Mouse (Mus musculus) left cerebral cortex, postnatal 14 days (tissue): ENCODE measurements around the gene Smad9. TPM values are rescaled to one million over a fixed set of nuclear protein-coding genes. Genes with fewer than 3 reads are reported as not detected.

Source experiments
- DNase-seq, 2 experiments: peaks; one replicate each; pipeline ENCODE4 v3.0.0; 2021 to 2022; ENCODE audit warnings: low spot score in 2 of 2, mixed read lengths in 1 of 2
- intact Hi-C: fragments of 180-260 bp; cut with DNase I; formaldehyde crosslinking; loops from one replicate; pipeline ENCODE4 v1.15.1; 2025
- long read RNA-seq, 2 experiments: library from polyadenylated mRNA; stranded (forward); transcript quantifications; one replicate each; pipeline ENCODE4 v2.0.0; 2021
- total RNA-seq, 2 experiments: library from RNA; stranded (reverse); gene quantifications; 2 replicates each; pipeline ENCODE4 v1.2.3; 2021

Gene Smad9
- 1 to 10 TPM; 6.1 to 6.2 TPM for total RNA-seq
- long read RNA-seq, experiment 1, partial matches to known transcripts, result 0 of 1 reads
- long read RNA-seq, experiment 1, other reads (novel, unspliced or antisense), result 1 of 1 reads
- long read RNA-seq, experiment 2, result 0 reads

DNA sequence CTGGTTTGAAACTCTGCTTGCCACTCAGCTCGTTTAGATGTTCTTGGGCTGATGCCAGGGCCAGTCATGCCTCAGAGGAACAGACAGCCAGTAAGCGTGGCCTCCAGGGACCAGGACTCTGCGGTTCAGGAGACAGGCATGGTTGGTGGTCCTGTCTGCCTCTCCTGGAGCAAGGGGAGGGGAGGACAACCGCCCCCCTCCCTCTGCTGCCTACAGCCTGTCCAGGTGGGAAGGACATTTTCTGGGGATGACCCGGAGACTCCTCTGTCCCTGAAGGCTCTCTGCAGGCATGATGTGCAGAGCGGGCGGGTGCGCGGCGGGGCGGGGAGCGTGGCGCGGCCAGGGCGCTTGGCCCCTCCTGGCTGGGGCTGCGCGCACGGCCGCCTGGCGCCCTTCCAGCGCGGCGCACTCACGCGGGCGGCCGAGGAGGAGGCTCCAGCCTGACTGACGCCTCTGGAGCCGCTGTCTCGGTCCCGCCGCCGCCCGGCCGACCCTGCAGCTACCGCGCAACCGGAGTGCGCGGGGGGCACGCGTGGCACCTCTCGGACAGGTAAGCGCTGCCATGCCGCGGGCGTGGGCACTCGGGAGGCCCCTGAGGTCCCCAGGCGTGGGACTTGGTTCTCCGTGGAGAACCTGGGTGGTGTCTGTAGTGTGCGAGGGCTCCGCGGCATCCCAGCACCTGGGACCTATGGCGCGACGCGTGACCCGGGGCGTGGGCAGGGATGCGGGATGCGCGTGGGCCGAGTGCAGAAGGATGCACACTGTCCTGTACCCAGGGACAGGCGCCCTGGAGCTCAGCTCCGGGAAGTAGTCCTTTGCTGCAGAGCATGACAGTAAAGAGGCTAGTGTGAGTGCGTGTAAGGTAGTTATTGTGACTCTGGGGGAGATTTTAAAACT, at the start of gene Smad9:
TSS of gene Smad9 (plus strand) at position 438 of the 897 bp plus-strand sequence.
- DNase-seq, result peak; percentile 64 to 69
- intact Hi-C loops, result no loop called here

GRCm38 (mm10) chr3:54708972-54709371, 46.4 kb upstream of the Smad9 start:
- intact Hi-C loops, result no loop called here
- DNase-seq, result no peak

GRCm38 (mm10) chr3:54714253-54714652, 41.1 kb upstream of the Smad9 start, which contains the start of gene Gm21958:
Gm21958 (minus strand) TSS chr3:54714353.
- intact Hi-C loops, result no loop called here
- DNase-seq, result no peak

- peak; percentile 22 to 50 for DNase-seq
- intact Hi-C loops, result no loop called here
Measured at GRCm38 (mm10) chr3:54715461-54715860, 39.9 kb upstream of the Smad9 start.

DNA sequence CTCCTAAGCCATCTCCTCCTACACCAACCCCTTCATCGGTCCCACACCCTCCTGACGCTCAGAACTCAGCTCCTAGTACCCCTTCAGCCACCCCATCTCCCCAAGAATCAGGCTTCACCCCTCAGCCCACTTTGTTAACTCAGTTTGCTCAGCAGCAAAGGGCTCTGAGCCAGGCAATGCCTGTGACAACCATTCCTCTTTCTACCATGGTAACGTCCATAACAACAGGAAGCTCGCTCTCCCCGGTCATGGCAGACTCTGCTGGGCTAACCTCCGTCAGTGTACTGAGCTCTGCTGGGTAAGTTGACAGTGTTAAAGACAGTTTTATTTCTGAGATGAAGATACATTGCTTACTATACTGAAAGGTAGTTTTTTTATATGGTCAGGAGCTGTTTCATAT, 38.0 kb upstream of the Smad9 start:
- intact Hi-C loops, result no loop called here
- DNase-seq, result no peak

DNA sequence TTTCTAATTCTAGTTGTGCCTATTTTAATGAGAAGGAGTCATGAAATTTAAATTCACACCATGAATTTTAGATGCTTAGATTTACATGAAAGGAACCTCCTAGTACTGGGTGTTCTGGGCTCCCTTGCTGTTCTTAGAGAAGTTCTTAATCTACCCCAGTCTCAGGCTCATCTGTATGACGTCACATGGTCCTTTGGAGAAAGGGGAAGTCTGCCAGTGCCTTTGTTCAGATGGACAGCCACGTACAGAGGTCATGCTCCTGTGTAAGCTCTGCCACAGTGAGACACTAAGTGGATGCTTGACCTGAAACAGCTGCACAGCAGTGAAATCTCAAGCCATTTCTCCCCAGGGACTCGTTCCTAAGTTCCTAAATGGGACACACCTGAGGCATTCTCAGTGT, 36.4 kb upstream of the Smad9 start:
- intact Hi-C loops, result no loop called here
- DNase-seq, result peak in 1 of 2 experiments; percentile 28

- intact Hi-C loops, result no loop called here
Measured at GRCm38 (mm10) chr3:54723741-54724500, 31.5 kb upstream of the Smad9 start.

DNA sequence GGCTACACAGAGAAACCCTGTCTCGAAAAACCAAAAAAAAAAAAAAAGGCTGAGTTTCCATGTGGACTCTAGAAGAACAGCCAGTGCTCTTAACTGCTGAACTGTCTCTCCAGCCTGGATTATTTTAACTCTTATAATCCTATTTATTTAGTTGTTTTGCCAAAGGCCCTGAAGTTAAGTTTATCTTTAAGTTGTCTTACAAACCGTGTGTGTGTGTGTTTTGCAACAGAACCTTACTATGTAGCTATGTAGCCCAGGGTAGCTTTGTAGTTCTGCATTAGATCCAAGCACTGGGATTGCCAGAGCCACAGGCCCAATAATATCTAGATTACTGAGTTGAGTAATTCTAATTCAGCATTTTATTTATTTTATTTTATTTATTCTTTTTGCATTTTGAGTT, 30.0 kb upstream of the Smad9 start:
- no peak for DNase-seq
- intact Hi-C loops, result no loop called here

More at GRCm38 (mm10) chr3:54723741-54724500, 31.5 kb upstream of the Smad9 start:
- DNase-seq, result peak; percentile 9 to 23

- DNase-seq, result no peak
- intact Hi-C loops, result no loop called here
Measured at GRCm38 (mm10) chr3:54727588-54727987, 27.8 kb upstream of the Smad9 start.

DNA sequence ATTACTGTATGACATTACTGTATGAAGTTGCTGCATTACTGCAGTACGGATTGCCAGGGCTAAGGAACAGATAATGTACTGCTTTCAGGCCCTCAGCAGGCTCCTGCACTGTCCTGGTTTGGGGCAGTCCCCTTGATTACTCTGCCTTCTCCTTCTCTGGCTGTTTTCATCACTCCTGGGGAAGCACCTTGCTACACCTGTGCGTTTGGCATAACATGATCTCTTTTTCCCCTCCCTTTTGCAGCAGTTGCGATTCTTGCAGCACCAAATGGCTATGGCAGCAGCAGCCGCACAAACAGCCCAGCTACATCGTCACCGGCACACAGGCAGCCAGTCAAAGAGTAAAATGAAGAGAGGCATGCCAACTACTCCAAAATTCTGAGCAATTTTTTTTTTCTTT, 27.3 kb upstream of the Smad9 start:
- intact Hi-C loops, result no loop called here
- no peak for DNase-seq

GRCm38 (mm10) chr3:54731626-54732150, 23.7 kb upstream of the Smad9 start:
- no peak for DNase-seq
- intact Hi-C loops, result loop anchor here (10.0 kb wide), 1 partner anchor 353 kb away; no protein-coding TSS in a partner anchor

DNA sequence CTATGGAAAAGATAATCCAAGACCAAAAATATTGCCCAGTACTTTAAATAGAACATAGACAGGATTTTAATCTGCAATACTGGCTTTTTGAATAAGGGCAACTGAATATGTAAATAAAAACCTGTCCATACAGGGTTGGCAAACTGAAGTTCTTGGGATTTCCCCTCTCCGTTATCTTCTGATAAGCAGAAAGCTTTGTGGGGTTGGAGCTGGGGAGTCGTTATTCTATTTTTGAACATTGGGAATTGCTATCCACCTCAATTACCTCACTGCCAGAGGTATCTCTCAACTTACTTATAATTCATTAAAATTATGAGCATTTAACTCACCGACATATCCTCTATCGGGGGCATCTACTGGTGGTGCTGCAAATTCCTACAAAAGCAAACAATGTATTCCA, 23.0 kb upstream of the Smad9 start:
- intact Hi-C loops, result loop anchor here (10.0 kb wide), 1 partner anchor 352 kb away; no protein-coding TSS in a partner anchor
- no peak for DNase-seq

DNA sequence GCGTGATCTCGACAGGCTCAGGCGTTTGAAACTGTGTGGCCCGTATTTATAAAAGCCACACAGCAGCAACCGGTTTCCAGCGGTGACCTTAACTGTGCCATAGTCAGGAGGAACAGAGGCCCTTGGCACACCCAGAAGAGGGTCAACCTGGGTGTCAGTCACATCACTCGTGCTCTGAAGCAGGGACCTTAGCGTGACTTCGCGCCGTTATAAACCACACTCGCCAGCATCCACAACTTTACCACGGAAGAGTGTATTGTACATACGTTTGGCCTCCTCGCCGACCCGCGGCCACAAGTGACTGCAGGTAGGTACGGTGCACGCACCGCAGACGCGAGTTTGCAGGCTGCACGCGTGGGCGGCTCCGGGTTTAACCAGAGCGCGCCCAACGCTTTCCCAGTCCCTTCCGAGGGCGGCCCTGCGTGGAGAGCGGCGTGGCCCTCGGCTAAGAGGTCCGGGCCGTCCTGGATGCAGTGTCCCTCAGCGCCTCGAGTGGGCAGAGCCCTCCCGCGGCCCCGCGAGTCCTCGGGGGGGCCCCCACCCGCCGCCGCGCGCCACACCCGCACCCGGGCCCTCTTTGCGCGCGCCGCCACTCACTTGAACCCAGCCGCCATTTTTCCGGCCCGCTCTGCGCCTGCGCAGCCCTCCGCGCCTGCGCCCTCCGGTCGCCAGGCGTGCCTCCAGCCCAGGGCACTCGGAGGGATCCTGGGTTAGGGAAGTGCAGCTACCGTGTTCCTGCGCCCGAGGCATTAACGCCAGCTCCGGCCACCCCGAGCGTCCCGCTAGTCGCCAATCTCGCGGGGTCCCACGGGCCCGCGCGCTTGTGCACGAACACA, 20.8 kb upstream of the Smad9 start:
- intact Hi-C loops, result loop anchor here (5.0 to 10.0 kb wide), 2 partner anchors 63 to 350 kb away; no protein-coding TSS in a partner anchor
- peak; percentile 90 to 93 for DNase-seq

DNA sequence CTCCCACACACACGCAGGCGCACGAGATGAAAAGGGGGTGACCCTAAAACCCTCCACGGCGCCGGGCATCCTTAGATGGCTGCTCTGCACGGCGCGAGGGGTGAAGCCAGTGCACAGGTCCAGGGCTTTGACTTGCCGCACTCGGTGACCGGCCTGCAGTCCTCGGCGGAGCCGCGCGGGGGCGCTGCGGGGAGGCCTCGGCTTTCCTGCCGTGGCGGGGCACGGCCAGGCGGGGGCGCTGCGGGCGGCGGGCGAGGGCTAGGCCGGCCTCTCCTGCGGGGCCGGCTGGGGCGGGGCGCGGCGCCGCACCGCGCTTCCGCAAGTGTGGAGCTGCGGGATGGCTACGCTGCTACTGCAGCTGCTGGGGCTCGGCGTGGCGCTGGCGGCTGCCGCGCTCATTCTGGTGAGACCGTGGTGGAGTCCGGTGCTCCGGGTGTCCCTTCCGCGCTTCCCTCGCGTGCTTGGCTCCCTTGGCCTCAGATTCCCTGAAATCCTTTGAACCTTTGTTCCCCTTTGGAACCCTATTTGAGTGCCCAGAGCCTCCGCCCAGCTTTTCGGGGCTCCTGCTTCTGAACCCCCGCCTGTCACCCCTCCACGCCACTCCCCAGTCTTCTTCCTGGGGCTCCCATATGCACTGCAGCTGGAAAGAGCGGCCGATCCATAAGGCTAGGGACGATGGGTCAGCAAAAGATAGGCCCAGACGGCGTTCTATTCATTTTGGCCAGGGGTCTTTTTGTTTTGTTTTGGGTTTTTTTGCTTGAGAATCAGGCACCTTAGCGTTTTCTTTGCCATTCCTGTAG, 19.9 kb upstream of the Smad9 start, which contains the start of the genes Exosc8 and Alg5:
TSS of gene Exosc8 (minus strand) at position 147 of the 800 bp plus-strand sequence.
TSS of gene Alg5 (plus strand) at position 293 of the 800 bp plus-strand sequence.
- intact Hi-C loops, result loop anchor here (5.0 to 10.0 kb wide), 2 partner anchors 62 to 349 kb away; no protein-coding TSS in a partner anchor
- peak; percentile 87 to 89 for DNase-seq

DNA sequence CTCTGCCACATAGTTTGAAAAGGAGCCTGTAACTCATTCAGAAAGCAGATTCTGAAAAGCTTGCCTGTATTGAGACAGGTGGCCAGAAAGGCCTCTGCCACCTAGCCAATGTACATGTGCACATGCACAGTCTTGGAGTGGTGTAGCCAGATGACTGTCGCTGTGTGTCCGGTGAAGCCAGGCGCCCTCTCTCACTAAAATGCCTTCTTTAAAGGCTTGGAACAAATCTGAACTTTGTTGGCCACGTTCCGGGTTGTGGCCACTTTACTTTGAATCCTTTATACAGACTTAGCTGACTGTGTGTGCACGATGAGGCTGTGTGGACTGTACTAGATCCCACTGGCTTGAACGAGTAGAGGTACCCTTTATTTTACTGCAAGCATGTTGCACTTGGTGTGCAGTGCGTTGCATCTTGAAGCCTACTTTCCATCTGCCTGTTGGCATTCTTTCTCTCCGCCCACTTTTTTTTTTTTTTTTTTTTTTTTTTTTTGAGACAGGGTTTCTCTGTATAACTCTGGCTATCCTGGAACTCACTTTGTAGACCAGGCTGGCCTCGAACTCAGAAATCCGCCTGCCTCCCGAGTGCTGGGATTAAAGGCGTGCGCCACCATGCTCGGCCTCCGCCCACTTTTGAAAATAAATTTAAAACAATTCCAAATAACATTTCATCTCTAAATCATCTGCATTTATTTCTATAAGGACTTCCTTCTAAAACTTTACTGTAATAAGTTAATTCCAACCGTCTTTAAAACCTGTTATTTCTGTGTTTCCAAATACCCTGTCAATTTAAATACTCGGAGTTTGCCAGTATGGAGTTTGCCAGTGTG, 19.1 kb upstream of the Smad9 start:
- intact Hi-C loops, result loop anchor here (5.0 to 10.0 kb wide), 2 partner anchors 61 to 348 kb away; no protein-coding TSS in a partner anchor
- peak; percentile 10 to 26 for DNase-seq

DNA sequence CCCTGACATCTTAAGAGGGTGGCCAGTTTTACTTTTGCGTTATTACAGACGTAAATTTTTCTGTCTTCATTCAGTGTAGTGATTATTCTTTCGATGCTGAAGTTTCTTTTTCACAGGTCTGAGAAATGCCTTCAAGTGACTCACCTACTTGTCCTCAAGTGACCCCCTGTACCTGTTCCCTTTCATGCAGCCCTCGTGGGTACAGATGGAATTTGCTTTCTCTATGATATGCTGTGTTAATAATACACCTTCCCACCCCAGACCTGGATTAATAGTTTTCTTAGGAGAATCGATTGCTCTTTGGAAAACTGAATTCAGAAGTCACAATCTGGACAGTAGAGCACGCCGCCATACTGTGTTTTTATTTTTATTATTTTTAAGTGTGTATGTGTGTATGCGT, 18.1 kb upstream of the Smad9 start:
- intact Hi-C loops, result loop anchor here (5.0 to 10.0 kb wide), 2 partner anchors 60 to 347 kb away; no protein-coding TSS in a partner anchor
- DNase-seq, result no peak

DNA sequence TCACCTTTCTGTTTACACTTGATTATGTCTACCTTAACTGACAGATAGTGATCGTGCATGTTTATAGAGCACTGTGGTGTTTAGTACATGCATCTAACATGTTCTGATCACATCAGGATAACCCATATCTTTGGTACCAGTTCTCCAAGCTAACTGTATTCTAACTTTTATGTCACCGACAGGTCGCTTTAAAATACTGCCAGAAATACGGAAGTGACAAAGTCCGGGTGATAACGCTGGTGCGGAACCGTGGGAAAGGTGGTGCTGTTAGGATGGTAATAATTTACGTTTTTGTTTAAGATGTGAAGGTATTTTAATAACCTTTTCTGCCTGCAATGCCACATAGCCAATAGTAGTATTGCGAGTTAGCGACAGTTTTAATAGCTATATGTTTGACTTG, 13.4 kb upstream of the Smad9 start:
- intact Hi-C loops, result no loop called here
- DNase-seq, result no peak
